Mouse (Mus musculus) heart, postnatal 0 days (tissue): ENCODE measurements at regions not wholly inside any gene's neighbourhood (a gene's known extent, or its start where the extent isn't known, plus 50 kb on each side); places are given as distances from the start of the nearest gene placed in this dataset.

Experiments
- ATAC-seq: fragments of 200-750 bp; cut with Nextera tagmentation; 2 replicates; pipeline ENCODE4 v1.8.0; 2017; ENCODE audit warnings: low read depth, moderate number of reproducible peaks, moderate library complexity; ENCODE audit not compliant: insufficient read depth
- DNase-seq: peaks from one replicate; pipeline ENCODE4 v3.0.0-alpha.2; 2016; ENCODE audit warnings: low spot score
- H3K27ac ChIP-seq: fragments of 300-500 bp; sonication (generic); 2 replicates; pipeline ENCODE4 v1.5.1; 2014; ENCODE audit warnings: low read depth, mild to moderate bottlenecking
- H3K27me3 ChIP-seq: fragments of 300-500 bp; sonication (generic); 2 replicates; pipeline ENCODE4 v1.6.1; 2014; ENCODE audit warnings: low read length, mixed read lengths; ENCODE audit not compliant: control insufficient read depth, insufficient read depth
- H3K36me3 ChIP-seq: fragments of 300-500 bp; sonication (generic); replicated peaks from 2 replicates; pipeline ENCODE4 v1.6.1; 2014; ENCODE audit warnings: low read length, mixed read lengths; ENCODE audit not compliant: control insufficient read depth, insufficient read depth
- H3K4me1 ChIP-seq: fragments of 300-500 bp; sonication (generic); 2 replicates; pipeline ENCODE4 v1.6.1; 2014; ENCODE audit warnings: antibody characterized with exemption; ENCODE audit not compliant: control insufficient read depth, insufficient read depth
- H3K4me2 ChIP-seq: fragments of 300-500 bp; sonication (generic); 2 replicates; pipeline ENCODE4 v1.6.1; 2014; ENCODE audit warnings: low read depth, mild to moderate bottlenecking, low read length, moderate library complexity
- H3K4me3 ChIP-seq: fragments of 300-500 bp; sonication (generic); 2 replicates; pipeline ENCODE4 v1.5.1; 2014; ENCODE audit warnings: low read depth, low read length
- H3K9ac ChIP-seq: fragments of 300-500 bp; sonication (generic); replicated peaks from 2 replicates; pipeline ENCODE4 v1.6.1; 2014; ENCODE audit warnings: low read depth, low read length, mixed read lengths
- H3K9me3 ChIP-seq: fragments of 300-500 bp; sonication (generic); replicated peaks from 2 replicates; pipeline ENCODE4 v1.6.1; 2016; ENCODE audit warnings: low read length; ENCODE audit not compliant: control insufficient read depth
- CTCF ChIP-seq: IDR thresholded peaks from 2 replicates; pipeline ENCODE4 v1.5.1; 2016; ENCODE audit warnings: antibody characterized with exemption, control low read depth, low read depth
- EP300 ChIP-seq: IDR thresholded peaks from 2 replicates; pipeline ENCODE4 v1.6.1; 2016; ENCODE audit warnings: antibody characterized with exemption, low read depth
- WGBS: fragments of 180-500 bp; shearing (Covaris S2); extraction: QIAGEN DNeasy Blood & Tissue Kit; methylation state at CpG from one replicate; pipeline ENCODE4 v1.1.7; 2014; 5-methylcytosine and 5-hydroxymethylcytosine counted together

- DNase-seq, result no peak
- Histone ChIP-seq H3K4me3 (no peak overlapping the region), H3K9ac (no peak overlapping the region), H3K4me1 (no peaks in the 10 kb centered on the region), H3K27me3 (no peaks in the 10 kb centered on the region), H3K27ac (no peak overlapping the region), H3K9me3 (no peaks in the 10 kb centered on the region), H3K4me2 (no peak overlapping the region), H3K36me3 (no peaks in the 10 kb centered on the region)
- TF ChIP-seq CTCF (no peak), EP300 (0 out of 2 replicates have a peak, but pooled peaks have one; percentile 55)
- no peak for ATAC-seq
- WGBS, result 41% methylated on average over 4 of the region's 4 CpGs
These were observed 724.5 kb downstream of the Dhx35 start for GRCm38 (mm10) chr2:159519066-159519465.

GRCm38 (mm10) chr2:159523739-159524138, 729.1 kb downstream of the Dhx35 start:
- ATAC-seq (no peak), DNase-seq (no peak)
- no peak overlapping the region for H3K27ac ChIP-seq
- H3K27me3 ChIP-seq, result no peaks in the 10 kb centered on the region
- TF ChIP-seq EP300 (no peak), CTCF (no peak)
- no peaks in the 10 kb centered on the region for H3K36me3 ChIP-seq
- H3K4me3 ChIP-seq, result no peak overlapping the region
- no peaks in the 10 kb centered on the region for H3K9me3 ChIP-seq
- H3K4me1 ChIP-seq, result no peaks in the 10 kb centered on the region
- 71% methylated on average over 2 of the region's 2 CpGs for WGBS
- H3K9ac ChIP-seq, result no peak overlapping the region
- no peak overlapping the region for H3K4me2 ChIP-seq

- H3K4me1 ChIP-seq, result no peaks in the 10 kb centered on the region
- no peak overlapping the region for H3K4me2 ChIP-seq
- DNase-seq, result no peak
- no peaks in the 10 kb centered on the region for H3K9me3 ChIP-seq
- no peak overlapping the region for H3K4me3 ChIP-seq
- H3K27me3 ChIP-seq, result no peaks in the 10 kb centered on the region
- no peaks in the 10 kb centered on the region for H3K36me3 ChIP-seq
- TF ChIP-seq EP300 (no peak), CTCF (no peak)
- no peak for ATAC-seq
- 66% methylated on average over 2 of the region's 2 CpGs for WGBS
- no peak overlapping the region for H3K9ac ChIP-seq
- H3K27ac ChIP-seq, result no peak overlapping the region
These were observed 740.3 kb downstream of the Dhx35 start for GRCm38 (mm10) chr2:159534951-159535350.

- Histone ChIP-seq H3K4me1 (no peaks in the 10 kb centered on the region), H3K9me3 (no peaks in the 10 kb centered on the region), H3K27ac (no peak overlapping the region), H3K9ac (no peak overlapping the region), H3K36me3 (no peaks in the 10 kb centered on the region), H3K4me3 (no peak overlapping the region), H3K27me3 (no peaks in the 10 kb centered on the region), H3K4me2 (no peak overlapping the region)
- TF ChIP-seq EP300, result no peak
- no peak for TF ChIP-seq CTCF
- ATAC-seq, result no peak
- no peak for DNase-seq
These were observed 744.7 kb downstream of the Dhx35 start for GRCm38 (mm10) chr2:159539261-159539660.

GRCm38 (mm10) chr2:159557567-159557966, 763.0 kb downstream of the Dhx35 start:
- no peak for ATAC-seq
- H3K4me2 ChIP-seq, result no peak overlapping the region
- no peaks in the 10 kb centered on the region for H3K27me3 ChIP-seq
- no peaks in the 10 kb centered on the region for H3K9me3 ChIP-seq
- no peak overlapping the region for H3K27ac ChIP-seq
- H3K9ac ChIP-seq, result no peak overlapping the region
- H3K36me3 ChIP-seq, result no peaks in the 10 kb centered on the region
- TF ChIP-seq CTCF, result no peak
- TF ChIP-seq EP300, result no peak
- no peak for DNase-seq
- no peak overlapping the region for H3K4me3 ChIP-seq
- H3K4me1 ChIP-seq, result no peaks in the 10 kb centered on the region
- WGBS, result 79% methylated on average over 3 of the region's 3 CpGs

GRCm38 (mm10) chr2:159565255-159565654, 768.7 kb downstream of the Gm826 start:
- ATAC-seq (no peak), DNase-seq (no peak)
- Histone ChIP-seq H3K4me3 (no peak overlapping the region), H3K4me2 (no peak overlapping the region), H3K27me3 (no peaks in the 10 kb centered on the region), H3K27ac (no peak overlapping the region), H3K9me3 (no peaks in the 10 kb centered on the region), H3K4me1 (no peaks in the 10 kb centered on the region), H3K36me3 (no peaks in the 10 kb centered on the region), H3K9ac (no peak overlapping the region)
- 77% methylated on average over 4 of the region's 4 CpGs for WGBS
- no peak for TF ChIP-seq EP300
- TF ChIP-seq CTCF, result no peak
